Mouse (Mus musculus) adrenal gland, postnatal 36 days (tissue): ENCODE measurements around the gene Tcf7l1. TPM values are rescaled to one million over a fixed set of nuclear protein-coding genes. Genes with fewer than 3 reads are reported as not detected.

Source experiments
- DNase-seq, 2 experiments: peaks; one replicate each; pipeline ENCODE4 v3.0.0; 2021; ENCODE audit warnings: mixed read lengths in 1 of 2
- total RNA-seq, 2 experiments: library from RNA; stranded (reverse); gene quantifications; 2 replicates each; pipeline ENCODE4 v1.2.3; 2021

The Tcf7l1 gene
- total RNA-seq, 2 experiments from 2014 or later: 12.3 to 14.7 TPM

DNA sequence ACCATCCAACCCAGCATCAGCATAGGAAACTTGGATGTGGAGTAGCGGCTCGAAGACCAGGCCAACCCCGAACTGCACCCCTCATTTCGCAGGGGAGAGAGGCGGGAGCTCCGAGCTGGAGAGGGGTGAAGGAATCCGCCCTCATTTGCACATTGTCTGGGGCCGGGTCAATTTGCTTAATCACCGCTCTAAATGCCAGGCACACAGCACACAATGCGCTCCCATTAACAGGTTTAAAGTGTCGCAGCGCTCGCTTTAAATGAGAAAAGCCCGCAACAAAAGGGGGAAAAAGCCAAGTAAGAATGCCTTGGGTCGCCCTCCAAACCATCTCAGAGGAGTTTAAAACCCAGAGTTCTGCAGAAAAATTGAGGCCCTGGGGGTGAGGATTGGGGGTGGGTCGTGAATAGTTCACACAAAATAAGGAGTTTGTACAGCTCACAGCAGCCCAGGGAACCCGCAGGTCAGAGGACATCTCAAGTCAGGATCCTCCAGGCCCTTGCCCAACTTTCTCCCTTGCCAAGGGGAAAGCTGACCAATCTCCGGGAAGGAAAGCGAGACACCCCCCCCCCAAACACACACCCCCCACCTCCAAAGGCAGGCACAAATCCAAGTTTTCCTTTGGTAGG lies 1.6 kb downstream of the Tcf7l1 start:
- DNase-seq: peak in 1 of 2 experiments; percentile 21

DNA sequence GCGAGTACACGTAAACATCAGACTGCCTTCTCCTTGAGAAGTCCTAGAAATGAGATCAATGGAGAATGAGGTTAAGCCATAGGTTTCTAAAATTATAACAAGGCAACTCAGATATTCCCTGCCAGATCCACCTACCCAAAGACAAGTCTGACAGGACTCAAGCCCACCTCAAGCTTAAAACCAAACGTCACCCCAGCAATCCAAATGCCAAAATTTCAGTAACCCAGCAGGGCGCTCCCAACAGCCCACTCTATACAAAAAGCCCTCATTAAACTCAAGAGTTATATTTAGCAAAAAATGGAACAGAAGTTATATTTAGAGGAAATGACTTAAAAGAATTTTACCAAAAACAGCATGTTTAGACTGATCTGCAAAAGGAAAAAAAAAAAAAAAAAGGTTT lies 5.3 kb downstream of the Tcf7l1 start:
- no peak for DNase-seq

DNA sequence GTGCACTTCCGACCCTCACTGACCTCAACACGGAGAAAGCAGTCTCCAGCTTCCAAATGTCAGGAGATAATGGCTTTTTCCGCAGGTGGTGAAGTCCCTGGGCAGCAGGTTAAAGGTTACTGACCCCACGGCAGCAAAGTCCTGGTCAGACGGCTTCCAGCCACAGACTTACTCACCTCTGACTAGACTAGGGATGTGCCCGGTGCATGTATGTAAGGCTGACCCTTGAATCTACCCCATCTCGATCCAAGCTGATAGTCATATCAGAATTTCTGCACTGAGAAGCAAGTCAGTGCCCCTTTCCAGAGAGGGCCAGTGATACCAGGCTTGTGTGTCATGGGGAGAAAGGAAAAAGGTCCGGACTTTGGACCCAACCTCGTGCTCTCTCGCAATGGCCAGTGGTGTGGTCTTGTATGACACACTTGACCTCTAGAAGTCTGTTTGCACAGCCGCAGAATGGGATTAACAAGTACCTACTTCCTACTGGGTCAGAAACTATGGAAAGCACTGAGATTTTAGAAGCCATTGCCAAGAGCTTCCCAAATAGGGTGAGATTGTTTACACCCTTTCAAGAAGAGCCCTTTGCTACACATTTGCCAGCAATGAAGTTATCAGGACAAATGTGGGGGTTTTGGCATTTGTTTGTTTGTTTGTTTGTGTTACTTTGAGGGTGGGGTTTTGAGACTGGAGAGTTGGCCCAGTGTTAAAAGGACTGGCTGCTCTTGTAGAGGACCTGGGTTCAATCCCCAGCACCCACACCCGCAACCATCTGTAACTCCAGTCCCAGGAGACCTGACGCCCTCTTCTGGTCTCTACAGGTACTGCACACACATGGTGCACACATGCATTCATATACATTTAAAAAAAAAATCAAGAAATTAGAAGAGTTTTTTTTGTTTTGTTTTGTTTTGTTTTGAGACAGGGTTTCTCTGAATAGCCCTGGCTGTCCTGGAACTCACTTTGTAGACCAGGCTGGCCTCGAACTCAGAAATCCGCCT lies 10.0 kb downstream of the Tcf7l1 start:
- DNase-seq: no peak

DNA sequence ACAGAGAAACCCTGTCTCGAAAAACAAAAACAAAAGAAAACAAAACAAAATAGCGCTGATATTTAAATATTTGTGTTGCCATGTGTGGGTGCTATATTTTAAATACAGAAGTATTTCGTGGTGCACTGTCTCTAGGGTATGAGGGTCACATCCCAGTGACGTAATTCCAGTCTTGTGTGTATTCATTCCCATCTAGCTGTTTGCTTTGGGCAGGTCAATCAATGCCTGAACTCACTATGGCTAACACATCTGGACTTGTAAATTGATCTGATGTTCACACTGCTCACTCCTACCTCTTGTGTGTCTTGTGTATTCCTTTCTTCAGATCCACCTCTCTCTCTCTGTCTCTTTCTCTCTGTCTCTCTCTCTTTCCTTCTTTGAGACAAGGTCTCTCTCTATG lies 11.8 kb downstream of the Tcf7l1 start:
- no peak for DNase-seq

DNA sequence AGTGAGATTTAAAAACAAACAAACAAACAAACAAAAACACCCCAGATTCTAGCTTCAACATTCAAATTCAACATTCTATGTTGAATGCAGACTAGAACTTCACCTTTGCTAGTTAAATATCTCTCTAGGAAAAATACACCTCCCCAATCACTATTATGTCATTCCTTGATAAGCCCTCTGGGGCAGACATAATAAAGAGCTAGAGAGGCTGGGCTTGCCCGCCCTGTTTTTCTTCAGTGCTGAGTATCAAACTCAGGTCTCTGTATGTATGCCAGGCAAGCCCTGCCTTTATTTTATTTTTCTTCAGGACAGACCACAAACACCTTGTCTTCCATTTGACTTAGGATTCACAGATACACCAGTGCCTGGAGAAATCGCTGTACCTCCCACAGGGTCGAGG lies 14.8 kb downstream of the Tcf7l1 start:
- DNase-seq: no peak

DNA sequence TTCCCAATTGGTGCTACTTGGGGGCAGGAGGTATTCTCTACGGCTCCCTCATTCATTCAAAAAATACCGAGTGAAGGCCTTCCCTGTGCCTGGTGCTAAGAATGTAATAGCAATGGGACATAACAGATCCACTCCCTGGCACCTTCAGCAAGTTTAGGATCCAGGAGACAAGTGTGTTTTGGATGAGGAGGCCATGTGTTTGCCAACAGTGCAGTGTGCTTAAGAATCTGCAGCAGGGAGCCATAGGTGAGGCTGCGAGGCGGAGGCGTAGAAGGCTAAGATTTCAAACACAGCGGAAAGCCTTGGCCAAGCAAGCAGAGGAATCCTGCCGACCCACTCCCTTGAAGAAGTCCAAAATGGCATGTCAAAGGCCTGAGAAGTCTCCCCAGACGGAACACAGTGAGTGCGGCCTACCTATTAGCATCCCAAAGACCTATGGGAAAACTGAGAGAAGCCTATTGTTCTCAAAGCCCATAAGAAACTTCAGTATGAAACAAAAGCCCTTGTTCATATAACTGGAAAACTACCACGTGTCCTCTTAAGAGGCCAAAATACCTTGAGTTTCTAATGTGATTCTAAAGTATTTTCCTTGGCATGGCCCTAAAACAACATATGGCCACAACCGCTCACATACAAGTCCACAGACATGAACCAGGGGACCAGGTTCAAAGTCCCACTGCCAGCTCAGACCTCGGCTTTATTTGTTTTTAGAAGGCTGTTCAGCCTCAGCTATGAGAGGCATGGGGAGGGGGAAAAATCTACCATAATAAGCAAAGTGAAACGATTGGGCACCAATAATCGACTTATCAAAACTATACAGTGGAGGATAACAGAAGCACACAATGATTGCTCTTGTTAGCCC lies 18.9 kb downstream of the Tcf7l1 start:
- no peak for DNase-seq

DNA sequence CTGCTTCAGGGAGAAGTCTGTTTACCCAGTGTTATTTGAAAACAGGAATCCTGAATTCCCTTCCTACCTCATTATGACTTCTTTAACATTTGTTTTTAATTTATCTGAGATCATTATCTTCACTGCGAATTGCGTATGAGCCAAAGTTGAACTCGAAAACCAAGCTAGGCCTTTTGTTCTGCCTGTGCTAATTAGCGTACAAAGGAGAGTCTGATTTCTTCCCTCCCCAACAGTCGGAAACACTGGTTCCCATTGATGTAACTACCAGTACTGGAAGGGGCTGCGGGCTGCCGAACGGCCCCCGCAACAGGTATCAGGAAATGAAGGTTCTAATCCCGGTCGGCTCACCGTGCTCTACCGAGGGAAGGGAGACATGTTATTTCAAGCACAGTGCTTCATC lies 19.7 kb downstream of the Tcf7l1 start:
- no peak for DNase-seq

DNA sequence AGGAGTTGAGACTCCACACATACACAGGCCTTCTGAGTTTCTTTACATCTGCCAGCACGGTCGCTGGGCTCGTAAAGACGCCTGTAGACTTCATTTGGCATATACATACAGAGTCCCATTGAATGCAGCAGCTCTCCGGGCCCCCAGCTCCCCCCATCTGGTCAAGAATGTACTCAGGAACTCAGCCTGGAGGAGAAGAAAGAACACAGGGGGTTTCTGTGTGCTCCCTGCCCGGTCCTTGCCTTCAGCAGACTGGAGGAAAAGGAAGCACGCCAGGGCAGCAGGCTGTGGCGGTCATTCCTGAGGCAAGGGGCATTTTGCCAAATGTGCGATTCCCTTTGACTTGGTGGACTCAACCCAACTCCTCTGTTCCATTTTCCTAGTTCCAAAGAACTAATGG lies 20.2 kb downstream of the Tcf7l1 start:
- peak; percentile 23 to 60 for DNase-seq

DNA sequence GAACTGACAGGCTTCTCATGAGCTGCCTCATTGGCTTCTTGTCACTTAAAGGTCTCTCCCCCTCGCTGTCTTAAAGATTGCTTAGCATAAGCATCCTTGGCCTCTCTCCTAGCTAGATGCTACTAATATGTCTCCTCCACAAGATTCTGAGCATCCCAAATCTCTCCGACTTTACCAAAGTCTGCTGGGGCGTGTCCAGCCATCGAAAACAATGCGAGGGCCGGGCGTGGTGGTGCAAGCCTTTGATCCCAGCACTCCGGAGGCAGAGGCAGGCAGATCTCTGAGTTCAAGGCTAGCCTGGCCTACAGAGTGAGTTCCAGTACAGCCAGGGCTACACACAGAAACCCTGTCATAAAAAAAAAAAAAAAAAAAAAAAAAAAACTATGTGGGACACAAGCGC lies 21.0 kb downstream of the Tcf7l1 start:
- DNase-seq: no peak

DNA sequence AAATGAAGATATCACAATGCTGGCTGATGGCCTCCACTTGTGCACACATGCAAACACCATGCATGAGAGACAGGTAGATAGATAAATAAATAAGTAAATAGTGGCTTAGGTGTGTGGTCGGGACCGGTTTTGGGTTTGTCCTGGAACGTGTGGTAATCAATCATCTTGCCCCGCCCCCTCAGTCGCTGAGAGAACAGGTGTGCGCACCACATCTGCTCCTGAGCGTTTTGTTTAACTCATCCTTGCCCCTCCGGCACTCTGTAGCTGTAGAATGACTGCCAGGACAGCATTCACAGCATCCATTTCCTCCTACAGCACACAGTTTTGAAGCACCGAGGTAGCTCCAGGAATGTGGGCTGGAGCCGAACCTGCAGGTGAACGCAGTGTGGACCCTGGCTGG lies 25.4 kb downstream of the Tcf7l1 start:
- DNase-seq: no peak

DNA sequence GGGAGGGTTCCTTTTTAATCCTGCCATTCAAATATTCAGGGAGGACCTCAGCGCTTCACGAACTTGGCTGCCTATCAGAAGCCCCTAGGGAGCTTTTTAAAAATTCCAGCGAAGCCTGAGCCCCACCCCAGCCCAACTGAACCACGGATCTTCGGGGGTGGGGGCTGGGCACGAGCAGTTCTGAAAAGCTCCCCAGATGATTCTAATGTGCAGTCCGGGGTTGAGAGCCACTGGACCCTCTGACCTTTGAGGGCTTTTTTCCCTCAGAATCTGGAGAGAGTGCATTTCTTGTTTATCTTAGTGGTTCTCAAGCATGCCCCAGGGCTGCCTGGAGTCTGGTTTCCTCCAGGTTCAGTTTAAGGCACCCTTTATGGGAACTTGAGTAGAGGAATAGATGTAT lies 27.4 kb downstream of the Tcf7l1 start:
- no peak for DNase-seq

DNA sequence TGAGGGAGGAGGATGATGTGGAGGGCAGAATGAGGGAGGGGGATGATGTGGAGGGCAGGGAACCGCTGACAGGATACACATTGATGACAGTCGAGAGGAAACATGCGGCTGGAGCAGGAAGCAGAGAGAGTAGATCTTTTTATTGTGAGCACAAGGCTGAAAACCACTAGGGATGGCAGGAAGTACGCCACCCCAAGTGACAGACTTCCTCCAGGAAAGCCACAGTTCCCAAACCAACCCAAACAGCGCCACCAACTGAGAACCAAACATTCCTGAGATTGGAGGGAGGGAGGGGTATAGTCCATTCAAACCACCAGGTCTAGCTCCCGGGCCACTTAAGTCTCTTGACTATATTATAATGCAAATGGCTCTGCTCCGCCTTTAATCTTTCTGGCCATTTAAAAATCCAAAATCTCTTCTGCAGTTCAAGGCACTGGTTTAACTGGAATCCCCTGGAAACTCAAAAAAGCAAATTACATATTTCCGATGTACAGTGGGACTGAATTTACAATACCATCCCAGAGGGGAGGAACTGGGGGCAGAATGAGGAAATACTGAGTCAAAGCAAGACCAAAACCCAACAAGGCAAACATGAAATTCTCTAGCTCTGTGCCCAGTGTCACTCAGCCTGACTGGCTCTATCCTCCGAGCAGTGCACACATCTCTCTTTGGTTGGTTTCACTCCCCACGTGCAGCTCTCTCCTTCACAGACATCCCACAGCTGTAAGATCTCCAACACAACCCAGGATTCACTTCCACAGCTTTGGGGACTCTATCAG lies 30.6 kb downstream of the Tcf7l1 start:
- DNase-seq: peak in 1 of 2 experiments; percentile 26

DNA sequence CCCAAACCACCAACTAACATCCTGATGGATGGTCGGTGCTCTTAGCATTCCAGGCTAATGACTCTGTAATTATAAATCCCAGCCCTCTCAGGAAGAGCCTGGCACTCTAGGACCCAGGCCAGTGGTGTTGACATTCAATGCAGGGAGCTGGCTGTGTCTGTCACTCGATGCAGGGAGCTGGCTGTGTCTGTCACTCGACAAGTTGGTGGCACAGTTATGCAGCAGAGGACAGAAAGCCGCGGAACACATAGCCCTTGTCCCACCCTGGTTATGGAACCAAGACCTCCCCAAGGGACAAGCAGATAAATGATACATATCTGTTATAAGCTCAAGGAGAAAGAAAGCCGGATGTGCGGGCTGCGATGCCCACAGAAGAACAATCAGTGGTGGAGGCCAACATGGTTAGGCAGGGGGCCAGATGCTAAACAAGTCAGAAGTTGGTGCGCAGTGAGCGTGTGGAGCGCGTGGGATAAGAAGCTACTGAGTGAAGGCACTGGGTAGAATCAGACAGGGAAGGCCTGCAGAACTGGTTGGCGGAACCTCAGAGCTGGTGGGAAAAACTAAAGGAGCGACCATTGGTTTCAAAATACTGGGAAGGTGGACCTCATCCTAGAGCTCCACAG lies 33.7 kb downstream of the Tcf7l1 start:
- DNase-seq: no peak

DNA sequence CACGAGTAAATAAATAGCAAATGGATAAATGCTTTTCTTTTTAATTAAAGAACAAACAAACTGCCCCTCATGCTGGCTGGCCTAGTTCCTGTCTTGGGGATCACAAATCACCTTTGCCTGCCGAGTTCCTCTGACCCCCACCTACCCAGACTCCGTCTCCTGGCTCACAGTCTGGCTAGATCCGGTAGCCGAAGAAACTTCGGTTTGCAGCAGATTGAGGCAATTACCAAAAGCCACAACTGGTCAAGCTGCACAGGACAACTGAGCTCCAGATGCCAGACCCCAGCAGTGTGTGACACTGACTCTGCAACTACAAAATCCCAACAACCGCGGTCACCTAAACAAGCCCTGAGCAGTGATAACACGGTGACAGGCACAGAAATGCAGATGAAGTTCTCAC lies 34.8 kb downstream of the Tcf7l1 start:
- DNase-seq: no peak

DNA sequence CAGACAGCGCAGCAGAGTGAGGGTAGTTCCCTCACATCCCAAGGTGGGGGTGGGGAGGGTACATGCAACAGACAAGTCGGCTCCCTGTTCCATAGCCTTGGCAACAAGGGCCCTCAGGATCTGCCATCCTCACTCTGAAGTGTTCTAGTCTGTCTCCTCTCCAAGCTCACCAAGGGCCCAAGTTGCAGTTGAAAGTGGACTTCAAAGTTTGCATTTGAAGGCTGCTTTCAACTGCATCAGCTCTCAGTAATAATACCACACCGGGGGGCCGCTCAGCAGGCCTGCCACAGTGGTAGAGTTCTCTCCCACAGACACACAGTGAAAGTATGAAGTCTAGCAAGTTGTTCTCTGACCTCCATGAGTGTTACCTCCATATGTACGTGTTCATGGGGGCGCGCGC lies 35.3 kb downstream of the Tcf7l1 start:
- no peak for DNase-seq

DNA sequence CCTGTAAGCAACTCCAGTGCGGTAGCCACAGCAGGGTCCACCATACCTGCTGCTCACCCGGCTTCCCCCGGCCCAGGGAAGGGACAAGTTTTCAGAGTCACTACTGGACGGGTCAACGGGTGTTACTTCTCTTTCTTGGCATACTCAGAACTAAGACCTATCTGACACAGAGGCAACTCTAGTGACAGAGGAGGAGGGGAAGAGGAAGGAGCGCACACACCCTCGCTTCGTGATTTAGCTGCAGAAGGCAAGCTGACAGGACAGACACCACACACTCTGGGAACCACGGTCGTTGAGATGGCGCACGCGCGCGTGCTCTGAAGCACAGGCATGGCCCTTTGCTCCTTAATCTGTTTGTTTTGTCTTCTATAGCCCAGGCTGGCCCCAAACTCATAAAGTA lies 36.2 kb downstream of the Tcf7l1 start:
- DNase-seq: no peak

DNA sequence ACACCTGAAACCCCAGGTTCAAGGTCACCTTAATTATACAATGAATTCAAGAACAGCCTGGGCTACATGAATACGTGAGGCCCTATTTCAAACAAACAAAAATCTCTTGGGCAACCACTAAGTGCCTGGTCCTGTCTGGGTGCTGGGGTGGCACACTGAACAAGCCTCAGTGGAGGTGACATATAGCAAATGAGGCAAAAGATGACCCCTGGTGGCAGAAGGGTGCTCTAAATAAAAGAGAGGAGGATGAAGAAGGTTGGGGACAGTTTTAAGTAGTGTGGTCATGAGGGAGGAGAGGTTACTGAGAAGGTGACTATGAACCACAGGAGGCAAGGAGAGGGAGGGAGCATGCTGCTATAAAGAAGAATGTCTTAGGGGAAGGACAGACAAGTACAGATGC lies 37.8 kb downstream of the Tcf7l1 start:
- no peak for DNase-seq

DNA sequence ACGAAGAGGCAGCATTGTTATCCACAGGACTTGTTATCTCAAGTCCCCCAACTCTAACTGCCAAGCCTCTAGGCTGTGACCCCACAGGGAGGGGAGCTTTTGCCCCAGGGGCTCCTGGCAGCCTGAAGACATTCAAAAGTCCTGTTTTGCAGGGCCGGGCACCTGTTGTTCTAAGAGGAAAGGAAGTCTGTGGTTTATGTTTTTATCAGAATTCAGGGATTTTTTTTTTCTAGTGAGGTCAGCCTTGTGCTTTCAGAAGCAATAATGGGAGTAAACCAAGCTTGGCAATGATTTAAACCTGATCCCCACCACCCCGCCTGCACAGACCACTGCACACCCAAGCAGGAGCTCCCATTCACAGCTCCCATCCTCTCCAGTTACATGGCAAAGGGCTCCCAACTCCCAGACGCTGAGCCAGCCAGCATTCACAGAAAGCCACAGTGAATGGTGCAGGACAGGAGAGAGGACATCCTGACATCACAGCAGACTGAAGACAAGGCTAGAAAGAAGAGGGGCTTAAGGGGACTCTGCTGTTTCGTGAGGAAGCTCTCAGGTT lies 40.1 kb downstream of the Tcf7l1 start:
- DNase-seq: no peak

DNA sequence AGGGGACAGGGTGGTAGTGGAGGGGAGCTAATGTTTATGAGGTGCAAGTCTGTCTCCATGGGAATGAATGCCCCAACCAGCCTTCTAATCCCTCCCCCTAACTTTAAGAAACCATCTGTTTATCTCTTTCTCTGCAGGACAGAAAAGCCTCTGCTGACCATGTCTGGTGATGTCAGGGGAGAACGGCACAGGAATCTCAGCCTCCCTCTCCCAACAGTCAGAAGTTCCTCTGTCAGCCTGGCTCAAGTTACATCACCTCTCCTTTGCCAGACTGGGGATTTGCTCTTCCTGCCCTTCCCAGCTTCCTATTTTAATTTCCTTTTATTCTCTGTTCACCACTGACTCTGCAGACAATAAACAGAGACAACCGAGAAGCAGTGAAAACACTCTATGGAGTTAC lies 40.6 kb downstream of the Tcf7l1 start:
- no peak for DNase-seq

DNA sequence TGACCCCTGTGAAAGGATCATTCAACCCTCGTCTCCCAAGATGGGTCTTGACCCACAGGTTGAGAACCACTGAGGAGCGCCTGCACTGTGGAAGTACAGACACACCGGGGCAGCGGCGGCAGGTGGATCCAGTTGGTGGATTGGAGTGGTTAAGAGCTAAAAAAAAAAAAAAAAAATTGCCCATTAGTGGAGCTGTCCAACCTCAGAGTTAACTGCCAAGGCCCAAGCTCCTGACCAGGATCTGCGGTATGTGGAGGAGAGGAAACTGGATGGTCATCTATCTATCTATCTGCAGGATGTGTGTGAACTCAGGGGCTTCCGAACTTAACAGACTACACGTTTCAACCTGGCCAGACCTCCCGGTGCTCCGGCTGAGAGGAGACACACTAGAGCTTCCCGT lies 41.2 kb downstream of the Tcf7l1 start:
- DNase-seq: no peak

DNA sequence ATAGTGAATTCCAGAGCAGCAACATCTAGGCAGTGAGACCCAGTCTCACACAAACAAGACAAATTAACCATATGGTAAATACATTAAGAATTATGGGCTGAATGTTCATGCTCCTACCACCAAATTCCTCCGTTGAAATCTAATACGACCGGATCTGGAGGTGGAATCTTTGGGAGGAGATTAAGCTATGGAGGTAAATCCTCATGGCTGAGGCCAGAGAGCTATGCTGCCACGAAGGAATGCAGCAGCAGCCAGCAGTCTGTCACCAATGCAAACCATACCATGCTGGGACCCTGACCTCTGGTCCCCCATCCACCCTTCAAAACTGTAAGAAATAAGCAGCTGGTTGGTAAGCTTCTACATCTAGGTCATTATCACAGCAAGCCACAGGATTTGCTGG lies 41.9 kb downstream of the Tcf7l1 start:
- DNase-seq: no peak
